Mouse (Mus musculus) frontal cortex, postnatal 36 days (tissue): ENCODE data around the gene Best2.

ENCODE experiments used
- DNase-seq, 2 experiments: peaks; one replicate each; pipeline ENCODE4 v3.0.0; 2022; ENCODE audit warnings: low spot score in 2 of 2

Gene Best2

GRCm38 (mm10) chr8:85014431-85014830 lies at the start of gene Best2:
Gene Best2 (minus strand): TSS chr8:85014531.
- no peak for DNase-seq

GRCm38 (mm10) chr8:85062603-85063002 lies 48.3 kb upstream of the Best2 start:
- DNase-seq = no peak

- DNase-seq = peak; percentile 89 to 96
Measured at GRCm38 (mm10) chr8:85059879-85060616, 45.7 kb upstream of the Best2 start, which contains the start of gene Fbxw9. Gene Fbxw9 (plus strand): TSS chr8:85060055.

GRCm38 (mm10) chr8:85057367-85057766 lies 43.0 kb upstream of the Best2 start:
- DNase-seq = no peak

GRCm38 (mm10) chr8:85043619-85044018 lies 29.3 kb upstream of the Best2 start:
- DNase-seq = no peak

GRCm38 (mm10) chr8:85037681-85038531 lies 23.6 kb upstream of the Best2 start:
- DNase-seq = peak; percentile 67 to 70

GRCm38 (mm10) chr8:85037366-85037680 lies 23.0 kb upstream of the Best2 start:
- no peak for DNase-seq

GRCm38 (mm10) chr8:85036718-85037365 lies 22.5 kb upstream of the Best2 start, which contains the start of gene Tnpo2:
Gene Tnpo2 (plus strand): TSS chr8:85036915.
- peak; percentile 86 to 95 for DNase-seq

- DNase-seq = no peak
Measured at GRCm38 (mm10) chr8:85036381-85036717, 22.0 kb upstream of the Best2 start.

- DNase-seq = peak in 1 of 2 experiments; percentile 23
Measured at GRCm38 (mm10) chr8:85035728-85036310, 21.5 kb upstream of the Best2 start.

GRCm38 (mm10) chr8:85035165-85035727 lies 20.9 kb upstream of the Best2 start:
- no peak for DNase-seq

GRCm38 (mm10) chr8:85034764-85035163 lies 20.4 kb upstream of the Best2 start:
- peak; percentile 66 to 71 for DNase-seq

- DNase-seq = no peak
Measured at GRCm38 (mm10) chr8:85033867-85034266, 19.5 kb upstream of the Best2 start.

GRCm38 (mm10) chr8:85032622-85033311 lies 18.4 kb upstream of the Best2 start:
- no peak for DNase-seq

GRCm38 (mm10) chr8:85029271-85029670 lies 14.9 kb upstream of the Best2 start:
- DNase-seq = no peak

GRCm38 (mm10) chr8:85027922-85028321 lies 13.6 kb upstream of the Best2 start:
- no peak for DNase-seq

GRCm38 (mm10) chr8:85027516-85027855 lies 13.2 kb upstream of the Best2 start:
- no peak for DNase-seq

- peak; percentile 97 for DNase-seq
Measured at GRCm38 (mm10) chr8:85026670-85027515, 12.6 kb upstream of the Best2 start, which contains the start of gene Trir. Gene Trir (plus strand): TSS chr8:85026823.

- DNase-seq = peak; percentile 85 to 88
Measured at GRCm38 (mm10) chr8:85025098-85025932, 11.0 kb upstream of the Best2 start, which contains the start of gene Asna1. Gene Asna1 (minus strand): TSS chr8:85025281.
